Mouse (Mus musculus) heart, embryonic 15.5 days (tissue): ENCODE measurements at regions not wholly inside any gene's neighbourhood (a gene's known extent, or its start where the extent isn't known, plus 50 kb on each side); places are given as distances from the start of the nearest gene placed in this dataset.
"Not testable (repeated sequence)": the region's sequence is repeated elsewhere in the genome, so short reads cannot be mapped to it uniquely, and the experiment has no call there.

ENCODE experiments used
- ATAC-seq: fragments of 200-750 bp; cut with Nextera tagmentation; replicated peaks from 2 replicates; pipeline ENCODE4 v1.8.0; 2017; ENCODE audit warnings: low read depth, moderate TSS enrichment; ENCODE audit not compliant: insufficient number of reproducible peaks, insufficient read depth, low FRiP score
- H3K27ac ChIP-seq: fragments of 300-500 bp; sonication (generic); 2 replicates; pipeline ENCODE4 v1.5.1; 2015; ENCODE audit warnings: mild to moderate bottlenecking, inconsistent platforms
- H3K27me3 ChIP-seq: fragments of 300-500 bp; sonication (generic); 2 replicates; pipeline ENCODE4 v1.6.1; 2015; ENCODE audit warnings: inconsistent platforms
- H3K36me3 ChIP-seq: fragments of 300-500 bp; sonication (generic); 2 replicates; pipeline ENCODE4 v1.6.1; 2015; ENCODE audit warnings: mild to moderate bottlenecking, inconsistent platforms
- H3K4me1 ChIP-seq: fragments of 300-500 bp; sonication (generic); replicated peaks from 2 replicates; pipeline ENCODE4 v1.6.1; 2015; ENCODE audit warnings: inconsistent platforms
- H3K4me2 ChIP-seq: fragments of 300-500 bp; sonication (generic); 2 replicates; pipeline ENCODE4 v1.6.1; 2015; ENCODE audit warnings: inconsistent platforms, mild to moderate bottlenecking, moderate library complexity
- H3K4me3 ChIP-seq: fragments of 300-500 bp; sonication (generic); 2 replicates; pipeline ENCODE4 v1.5.1; 2015; ENCODE audit warnings: mild to moderate bottlenecking, inconsistent platforms
- H3K9ac ChIP-seq: fragments of 300-500 bp; sonication (generic); 2 replicates; pipeline ENCODE4 v1.6.1; 2015; ENCODE audit warnings: mild to moderate bottlenecking, inconsistent platforms
- H3K9me3 ChIP-seq: fragments of 300-500 bp; sonication (generic); replicated peaks from 2 replicates; pipeline ENCODE4 v1.6.1; 2016; ENCODE audit warnings: inconsistent platforms
- WGBS: fragments of 180-500 bp; shearing (Covaris S2); methylation state at CpG from one replicate; pipeline ENCODE4 v1.1.7; 2015; ENCODE audit warnings: mixed read lengths; 5-methylcytosine and 5-hydroxymethylcytosine counted together

- Histone ChIP-seq H3K9ac (no peak overlapping the region), H3K36me3 (no peaks in the 10 kb centered on the region), H3K4me3 (no peak overlapping the region), H3K4me2 (no peak overlapping the region), H3K4me1 (peaks cover 9% of the 10 kb centered on the region; the same call in 1 of the 2 replicates), H3K27me3 (no peaks in the 10 kb centered on the region), H3K27ac (no peak overlapping the region), H3K9me3 (no peaks in the 10 kb centered on the region)
- ATAC-seq, result no peak
- 15% methylated on average over 2 of the region's 2 CpGs for WGBS
These were observed 61.8 kb upstream of the Prkar2b start for GRCm38 (mm10) chr12:32122915-32123314.

DNA sequence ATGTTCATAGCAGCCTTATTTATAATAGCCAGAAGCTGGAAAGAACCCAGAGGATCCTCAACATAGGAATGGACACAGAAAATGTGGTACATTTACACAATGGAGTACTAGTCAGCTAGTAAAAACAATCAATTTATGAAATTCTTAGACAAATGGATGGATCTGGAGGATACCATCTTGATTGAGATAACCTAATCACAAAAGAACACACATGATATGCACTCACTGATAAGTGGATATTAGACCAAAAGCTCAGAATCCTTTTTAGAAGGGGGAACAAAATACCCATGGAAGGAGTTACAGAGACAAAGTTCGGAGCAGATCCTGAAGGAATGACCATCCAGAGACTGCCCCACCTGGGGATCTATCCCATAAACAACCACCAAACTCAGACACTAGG lies 60.9 kb upstream of the Prkar2b start:
- not testable (repeated sequence) for H3K27me3 ChIP-seq, H3K27ac ChIP-seq, H3K4me1 ChIP-seq, H3K4me2 ChIP-seq, ATAC-seq, H3K9ac ChIP-seq, H3K36me3 ChIP-seq, H3K9me3 ChIP-seq, H3K4me3 ChIP-seq
- WGBS, result 96% methylated on average over 1 of the region's 1 CpGs

DNA sequence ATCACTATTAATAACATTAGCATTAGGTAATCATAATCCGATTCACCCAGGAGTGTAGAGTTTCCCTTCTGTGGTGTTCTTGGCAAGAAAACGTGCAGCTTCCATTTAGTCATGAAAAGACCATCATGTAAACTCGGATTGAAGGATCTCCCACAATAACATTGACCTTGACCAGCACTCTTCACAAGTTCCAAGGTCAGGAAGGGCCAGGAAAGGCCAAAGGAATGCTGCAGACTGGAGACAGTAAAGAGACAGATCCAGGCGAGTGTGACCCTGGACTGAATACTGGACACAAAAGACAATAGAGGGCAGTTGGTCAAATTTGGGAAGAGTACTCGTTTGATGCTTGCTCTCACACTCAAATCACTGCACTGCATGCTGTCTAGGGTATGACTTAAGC lies 51.6 kb upstream of the Prkar2b start:
- no peaks in the 10 kb centered on the region for H3K9me3 ChIP-seq
- 46% methylated on average over 5 of the region's 5 CpGs for WGBS
- no peaks in the 10 kb centered on the region for H3K27me3 ChIP-seq
- no peaks in the 10 kb centered on the region for H3K36me3 ChIP-seq
- H3K4me2 ChIP-seq, result no peak overlapping the region
- no peak overlapping the region for H3K27ac ChIP-seq
- peaks cover 16% of the 10 kb centered on the region for H3K4me1 ChIP-seq
- ATAC-seq, result no peak
- H3K4me3 ChIP-seq, result no peak overlapping the region
- H3K9ac ChIP-seq, result no peak overlapping the region

DNA sequence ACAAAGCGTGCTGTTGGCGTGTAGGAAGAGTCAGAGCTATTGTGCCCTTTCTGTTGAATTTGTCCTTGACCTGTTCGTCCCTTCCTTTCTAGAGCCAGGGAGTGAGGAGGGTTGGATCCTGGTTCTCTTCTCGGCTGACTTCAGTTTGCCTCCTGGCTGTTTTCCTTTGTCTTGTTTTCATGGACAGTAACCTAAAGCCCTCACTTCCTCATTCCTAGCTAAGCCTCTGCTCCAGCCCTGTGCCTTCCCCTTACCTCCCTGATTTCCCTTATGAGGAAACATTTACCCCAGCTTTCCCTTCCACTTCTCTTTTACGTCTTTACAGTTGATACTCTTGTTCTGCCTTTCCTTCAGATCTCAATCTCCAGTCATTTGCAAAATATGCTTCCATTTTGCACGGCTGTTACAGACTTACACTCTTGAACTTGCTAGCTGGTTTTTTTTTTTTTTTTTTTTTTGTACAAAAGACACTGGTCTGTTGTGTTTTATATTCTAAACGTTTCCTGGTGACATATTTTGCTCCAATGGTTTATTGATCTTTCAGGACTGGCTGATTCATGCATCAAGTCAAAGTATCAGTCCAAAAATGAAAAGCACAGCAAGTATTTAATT lies 50.5 kb upstream of the Prkar2b start:
- Histone ChIP-seq H3K27me3 (no peaks in the 10 kb centered on the region), H3K4me1 (peaks cover 16% of the 10 kb centered on the region), H3K36me3 (no peaks in the 10 kb centered on the region), H3K4me3 (no peak overlapping the region), H3K9me3 (no peaks in the 10 kb centered on the region), H3K27ac (no peak overlapping the region), H3K4me2 (peak overlapping the region; percentile 25; the same call in 1 of the 2 replicates), H3K9ac (no peak overlapping the region)
- ATAC-seq, result no peak
- WGBS, result 29% methylated on average over 7 of the region's 7 CpGs

DNA sequence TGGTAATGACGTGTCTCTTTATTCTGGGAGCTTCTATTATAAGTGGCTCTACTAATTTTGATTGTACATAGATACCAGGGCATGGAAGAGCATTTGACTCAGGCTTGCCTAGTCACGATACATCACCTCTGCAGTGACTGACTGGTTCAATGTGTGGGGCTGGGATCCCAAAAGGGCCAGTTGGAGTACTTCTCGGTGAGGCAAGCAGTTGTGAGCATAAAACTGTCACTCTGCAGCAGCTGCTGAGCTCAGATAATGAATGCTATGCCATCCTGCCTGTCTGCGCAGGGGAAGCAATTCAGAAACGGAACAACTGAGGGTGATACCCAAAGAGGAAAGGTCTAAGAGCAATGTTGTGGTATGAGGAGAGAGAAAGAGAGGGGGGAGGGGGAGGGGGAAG lies 49.8 kb upstream of the Prkar2b start:
- 28% methylated on average over 5 of the region's 5 CpGs for WGBS
- no peak overlapping the region for H3K9ac ChIP-seq
- no peaks in the 10 kb centered on the region for H3K9me3 ChIP-seq
- H3K36me3 ChIP-seq, result no peaks in the 10 kb centered on the region
- H3K4me2 ChIP-seq, result no peak overlapping the region
- H3K27me3 ChIP-seq, result no peaks in the 10 kb centered on the region
- H3K4me1 ChIP-seq, result peaks cover 16% of the 10 kb centered on the region
- H3K4me3 ChIP-seq, result no peak overlapping the region
- ATAC-seq, result no peak
- no peak overlapping the region for H3K27ac ChIP-seq
